Mouse (Mus musculus) v-Abl transformed pro-B cells (cell line): ENCODE data around the gene Gm21987.

ENCODE experiments used
- in situ Hi-C, 2 experiments: fragments of 400-800 bp; cut with MboI; formaldehyde crosslinking; loops; one replicate each; pipeline ENCODE4 v1.15.1; 2025; ENCODE audit not compliant: unreplicated experiment in 2 of 2

Gm21987 gene

DNA sequence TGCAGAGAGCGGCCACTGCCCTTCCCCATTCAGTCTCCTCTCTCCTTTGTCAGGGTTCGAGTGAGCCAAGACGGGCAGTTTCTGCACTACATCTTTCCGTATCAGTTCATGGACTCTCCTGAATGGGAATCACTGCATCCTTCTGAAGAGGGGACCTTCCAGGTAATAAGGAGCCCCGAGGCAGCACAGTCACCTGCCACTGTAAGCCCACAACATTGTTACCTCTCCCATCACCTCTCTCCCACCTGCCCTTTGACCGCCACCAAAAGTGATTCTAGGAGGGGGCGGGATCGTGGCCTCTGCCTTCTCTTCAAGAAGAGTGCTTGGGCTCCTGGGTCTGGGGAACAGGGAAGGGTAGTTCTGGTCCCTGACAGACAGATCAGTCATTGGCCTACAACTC is 22.6 kb downstream of the Gm21987 start:
- in situ Hi-C loops = no loop called here

DNA sequence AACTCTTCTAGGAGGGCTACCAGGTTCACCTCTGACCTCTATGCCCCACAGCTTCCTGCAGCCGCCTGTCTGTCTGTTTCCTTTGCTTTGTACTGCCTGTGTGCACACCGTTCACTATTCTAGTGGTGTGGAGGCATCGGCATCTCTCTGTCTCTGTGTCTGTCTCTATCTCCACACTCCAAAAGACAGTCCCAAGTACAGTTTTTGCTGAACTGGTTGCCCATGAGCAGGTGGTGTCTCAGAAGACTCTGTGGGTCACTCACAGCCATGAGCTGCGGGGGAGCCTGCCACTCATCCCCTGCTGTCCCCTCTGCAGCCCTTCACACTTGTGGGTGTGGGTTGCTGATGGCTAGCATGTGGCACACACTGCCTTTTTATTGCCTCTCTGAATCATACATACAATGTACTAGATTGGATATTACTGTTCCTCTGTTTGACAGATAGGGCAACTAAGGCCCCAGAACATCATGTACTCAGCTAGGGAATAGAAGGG is 23.2 kb downstream of the Gm21987 start:
- in situ Hi-C loops = loop anchor here in 1 of 2 experiments (10.0 kb wide), 1 partner anchor 95 kb away; no protein-coding TSS in a partner anchor

DNA sequence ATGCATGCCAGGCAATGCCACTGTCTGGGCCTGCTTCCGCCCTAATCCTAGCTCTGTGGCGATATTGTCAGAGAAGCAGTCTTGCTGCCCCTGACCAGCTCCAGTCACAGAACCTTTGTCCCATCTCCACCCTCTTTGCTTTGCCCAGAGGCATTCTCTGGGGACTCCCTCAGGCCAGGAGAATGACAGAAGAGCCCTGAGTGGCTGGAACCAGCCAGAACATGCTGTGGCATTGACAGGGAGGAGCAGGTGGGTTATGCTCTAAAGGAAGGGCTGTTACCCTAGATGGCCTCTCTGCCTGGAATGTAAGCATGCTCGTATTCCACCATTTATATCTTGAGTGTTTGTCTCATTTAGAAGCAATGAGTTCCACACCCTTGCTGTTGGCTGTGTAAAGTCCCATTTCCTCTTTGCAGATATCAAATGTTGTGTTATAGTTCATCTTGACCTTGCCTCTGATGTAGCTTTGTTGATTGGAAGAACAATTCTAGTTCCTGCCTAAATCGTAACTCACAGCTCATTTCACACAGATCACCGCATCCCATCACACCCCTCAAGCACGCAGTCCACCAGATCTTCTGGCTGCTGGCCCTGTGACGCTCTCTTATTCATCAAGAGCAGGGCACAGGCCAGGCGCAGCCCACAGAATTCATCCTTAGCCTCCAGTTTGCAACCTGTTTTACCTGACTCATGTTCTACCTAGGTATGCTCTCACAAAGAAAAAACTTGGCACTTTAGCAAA is 24.0 kb downstream of the Gm21987 start:
- in situ Hi-C loops = loop anchor here in 1 of 2 experiments (10.0 kb wide), 1 partner anchor 94 kb away; no protein-coding TSS in a partner anchor

DNA sequence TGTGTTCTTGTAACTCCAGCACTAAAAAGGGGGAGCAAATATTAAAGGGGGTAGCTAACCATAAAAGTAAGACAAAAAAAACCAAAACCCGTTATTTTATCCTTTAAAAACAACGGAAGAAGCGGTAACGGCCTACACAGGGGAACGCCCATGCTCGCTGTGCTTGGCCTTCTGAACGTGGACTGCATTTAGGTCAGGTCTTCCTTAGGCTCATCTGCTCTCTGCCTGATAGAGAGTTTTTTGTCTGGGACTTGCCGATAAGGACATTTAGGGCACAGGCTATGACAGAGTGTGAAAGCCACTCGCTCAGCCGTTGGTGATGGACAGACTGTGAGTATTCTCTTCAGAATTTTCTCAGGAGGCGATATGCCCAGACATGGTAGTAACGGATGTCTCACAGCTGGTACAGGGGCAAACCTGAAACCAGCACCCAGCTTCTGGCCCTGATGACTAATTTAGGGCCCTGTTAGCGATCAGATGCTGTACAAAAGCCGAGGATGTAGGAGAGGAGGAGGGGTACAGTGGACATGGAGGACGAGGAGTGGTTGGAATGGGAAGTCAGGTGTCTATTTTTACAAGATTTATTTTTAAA is 25.0 kb downstream of the Gm21987 start:
- in situ Hi-C loops = loop anchor here in 1 of 2 experiments (10.0 kb wide), 1 partner anchor 93 kb away; no protein-coding TSS in a partner anchor

DNA sequence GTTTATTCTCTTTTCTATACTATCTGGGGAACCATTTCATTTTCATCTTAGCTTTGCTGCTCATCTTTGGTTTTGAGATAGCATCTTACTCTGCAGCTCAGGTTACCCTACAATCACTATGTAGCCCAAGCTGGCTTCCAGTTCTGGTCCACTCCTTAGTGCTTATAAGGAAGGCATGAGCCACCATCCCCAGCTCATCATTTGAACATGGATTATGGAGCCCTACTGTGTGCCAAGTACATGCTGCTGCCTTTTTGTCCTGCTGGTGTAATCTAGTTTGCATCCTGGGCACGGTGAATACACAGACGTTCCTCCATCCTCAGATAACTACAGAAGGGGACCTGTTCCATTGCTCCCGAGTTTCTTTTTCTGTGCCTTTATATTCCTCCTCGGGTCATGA is 26.0 kb downstream of the Gm21987 start:
- in situ Hi-C loops = loop anchor here in 1 of 2 experiments (10.0 kb wide), 1 partner anchor 92 kb away; no protein-coding TSS in a partner anchor

DNA sequence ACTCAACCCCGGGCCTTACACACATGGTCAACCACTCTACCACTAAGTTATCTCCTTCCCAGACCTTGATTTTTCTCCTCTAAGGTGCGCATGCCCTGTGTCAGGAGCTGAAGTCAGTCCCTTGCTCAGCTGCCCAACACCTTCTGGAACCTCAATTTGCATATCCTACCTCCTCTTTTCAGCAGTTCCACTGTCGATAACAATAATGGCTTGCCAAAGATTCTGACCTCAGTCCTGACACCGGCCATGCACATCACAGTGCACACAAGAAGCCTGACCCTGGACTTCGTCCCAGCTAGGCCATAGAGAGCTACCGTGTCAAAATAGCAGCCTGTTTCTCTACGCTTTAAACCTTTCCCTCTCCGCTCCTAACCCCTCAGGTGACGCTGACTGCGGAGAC is 26.6 kb downstream of the Gm21987 start:
- in situ Hi-C loops = loop anchor here in 1 of 2 experiments (10.0 kb wide), 1 partner anchor 91 kb away; no protein-coding TSS in a partner anchor

DNA sequence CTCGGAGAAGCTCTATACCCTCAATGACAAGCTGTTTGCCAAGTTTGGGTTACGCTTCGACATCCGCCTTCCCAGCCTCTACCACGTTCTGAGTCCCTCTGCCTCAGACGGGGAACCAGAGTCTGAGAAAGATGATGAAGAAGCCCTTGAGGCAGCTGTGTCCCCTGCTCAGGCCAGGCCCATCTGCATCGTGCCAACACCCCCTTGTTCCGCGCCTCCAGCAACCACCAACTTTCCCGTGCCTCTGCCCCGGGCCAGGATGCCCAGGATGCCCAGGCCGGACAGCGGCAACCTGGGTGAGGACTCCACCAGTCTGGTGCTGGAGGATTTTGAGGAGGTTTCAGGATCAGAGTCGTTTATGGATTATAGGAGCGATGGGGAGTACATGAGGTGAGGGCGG is 27.1 kb downstream of the Gm21987 start:
- in situ Hi-C loops = loop anchor here in 1 of 2 experiments (10.0 kb wide), 1 partner anchor 91 kb away; no protein-coding TSS in a partner anchor

DNA sequence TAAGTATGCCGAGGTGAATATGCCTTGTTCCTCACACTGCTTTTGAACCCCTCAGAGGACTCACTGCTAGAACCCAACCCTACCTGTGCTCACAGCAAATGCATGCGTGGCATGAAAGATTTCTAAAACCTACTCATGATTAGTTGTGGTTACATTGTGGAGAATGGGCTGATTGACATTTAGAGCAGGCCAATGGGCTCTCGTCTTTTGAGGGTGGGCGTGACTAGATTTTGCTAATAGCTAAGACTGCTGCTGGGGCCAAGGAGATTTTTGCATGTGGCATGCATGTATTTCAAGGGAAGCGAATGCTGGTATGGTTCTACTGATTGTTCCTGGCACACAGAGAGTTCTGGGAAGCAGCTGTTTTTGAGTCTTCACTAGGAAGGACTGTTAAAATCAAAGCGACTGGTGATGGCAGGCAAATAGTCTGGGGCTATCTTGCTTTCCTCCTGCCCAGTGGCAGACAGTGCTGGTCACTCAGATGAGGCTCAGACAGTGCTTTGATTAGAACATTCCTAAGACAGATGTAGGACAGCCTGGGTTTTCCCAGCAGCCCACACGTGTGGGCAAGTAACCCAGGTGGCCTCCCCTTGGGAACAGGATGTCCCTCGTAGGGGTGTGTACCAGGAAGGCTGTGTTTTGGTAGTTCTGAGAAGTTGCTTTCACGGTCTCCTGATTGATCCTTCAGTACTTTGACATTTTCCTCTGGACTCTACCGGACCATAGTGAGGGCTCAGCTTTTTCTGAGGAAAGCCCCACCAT is 27.7 kb downstream of the Gm21987 start:
- in situ Hi-C loops = loop anchor here (5.0 to 10.0 kb wide), 2 partner anchors 90 to 108 kb away; no protein-coding TSS in a partner anchor

DNA sequence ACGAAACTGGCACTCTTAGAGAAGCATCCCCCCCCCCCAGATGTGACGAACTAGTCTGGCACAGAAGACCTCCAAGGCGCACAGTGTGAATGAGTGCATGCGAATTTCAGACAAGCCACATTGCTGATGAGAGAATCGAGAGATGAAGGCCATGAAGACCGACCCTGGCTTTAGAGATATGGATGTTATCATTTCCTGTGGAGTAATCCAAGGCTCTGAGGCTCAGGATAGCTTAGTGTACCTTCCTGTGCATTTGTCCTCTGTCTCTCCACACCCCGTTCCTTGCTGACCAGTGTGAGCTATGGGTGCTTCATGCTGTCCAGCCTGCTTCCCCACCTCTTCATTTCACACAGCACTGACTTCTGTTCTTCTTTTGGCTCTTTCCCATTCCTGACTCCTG is 28.3 kb downstream of the Gm21987 start:
- in situ Hi-C loops = loop anchor here (5.0 to 10.0 kb wide), 2 partner anchors 90 to 107 kb away; no protein-coding TSS in a partner anchor

DNA sequence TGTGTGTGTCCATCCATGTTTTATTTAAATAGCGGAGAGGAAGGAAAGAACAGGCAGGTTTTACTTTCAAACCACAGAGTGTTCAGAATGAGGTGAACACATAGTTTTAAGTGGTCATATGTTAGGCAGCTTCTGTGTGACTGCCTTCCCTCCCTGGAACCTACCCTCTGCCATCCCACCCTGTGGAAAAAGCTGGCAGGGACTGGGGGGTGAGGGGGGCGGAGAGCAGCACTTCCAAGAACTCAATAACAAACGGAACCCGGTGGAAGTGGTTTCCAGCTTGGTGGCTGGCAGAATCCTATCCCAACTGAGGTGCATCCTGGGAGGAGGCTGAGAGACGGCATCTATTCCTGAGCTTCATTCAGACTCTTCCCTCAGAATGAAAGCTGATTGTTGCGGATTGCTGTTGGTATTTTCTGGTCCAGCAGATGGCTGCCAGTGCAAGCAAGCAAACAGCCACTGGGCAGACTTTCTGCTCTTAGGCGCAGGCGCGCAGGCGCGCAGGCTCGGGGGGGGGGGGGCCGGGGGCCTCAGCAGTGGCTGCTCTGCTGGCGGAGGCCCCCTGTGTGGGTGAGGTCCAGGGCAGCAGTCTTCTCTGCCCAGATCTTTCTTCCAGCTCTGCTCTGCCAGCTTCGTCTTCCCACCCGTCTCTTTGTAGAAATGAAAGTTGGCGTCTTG is 29.5 kb downstream of the Gm21987 start:
- in situ Hi-C loops = loop anchor here (5.0 to 10.0 kb wide), 2 partner anchors 88 to 106 kb away; no protein-coding TSS in a partner anchor

DNA sequence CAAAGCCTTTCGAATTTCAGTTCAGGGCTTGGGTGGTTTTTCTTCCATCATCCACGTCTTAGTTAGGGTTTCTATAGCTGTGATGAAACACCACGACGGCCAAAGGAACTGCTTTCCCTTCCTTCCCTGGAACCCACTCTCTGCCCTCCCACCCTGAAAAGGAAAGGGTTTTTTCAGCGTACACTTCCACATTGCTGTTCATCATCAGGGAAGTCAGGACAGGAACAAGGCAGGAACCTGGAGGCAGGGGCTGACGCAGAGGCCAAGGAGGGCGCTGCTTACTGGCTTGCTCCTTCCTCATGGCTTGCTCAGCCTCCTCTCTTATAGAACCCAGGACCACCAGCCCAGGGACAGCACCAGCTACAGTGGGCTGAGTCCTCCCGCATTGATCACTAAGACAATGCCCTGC is 30.0 kb downstream of the Gm21987 start:
- in situ Hi-C loops = loop anchor here (5.0 to 10.0 kb wide), 2 partner anchors 88 to 105 kb away; no protein-coding TSS in a partner anchor

DNA sequence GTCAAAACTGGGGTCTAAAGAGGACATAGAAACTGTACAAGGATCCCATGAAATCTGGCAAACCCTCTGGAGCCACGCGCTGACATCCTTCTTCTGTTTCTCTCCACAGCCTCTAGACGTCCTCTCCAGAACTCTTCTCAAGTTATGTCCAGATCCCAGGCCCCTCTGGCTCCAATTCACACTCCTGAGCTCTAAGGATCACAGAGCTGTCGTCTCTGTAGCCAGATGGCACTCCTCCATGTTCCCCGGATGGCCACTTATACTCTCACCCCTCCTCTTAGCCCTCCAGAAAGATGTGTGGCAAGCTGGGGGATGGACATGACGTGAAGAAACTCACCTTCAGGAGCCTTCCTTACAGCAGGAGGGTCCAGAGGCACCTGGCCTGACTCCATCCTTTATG is 30.7 kb downstream of the Gm21987 start:
- in situ Hi-C loops = loop anchor here (5.0 to 10.0 kb wide), 2 partner anchors 87 to 105 kb away; no protein-coding TSS in a partner anchor

DNA sequence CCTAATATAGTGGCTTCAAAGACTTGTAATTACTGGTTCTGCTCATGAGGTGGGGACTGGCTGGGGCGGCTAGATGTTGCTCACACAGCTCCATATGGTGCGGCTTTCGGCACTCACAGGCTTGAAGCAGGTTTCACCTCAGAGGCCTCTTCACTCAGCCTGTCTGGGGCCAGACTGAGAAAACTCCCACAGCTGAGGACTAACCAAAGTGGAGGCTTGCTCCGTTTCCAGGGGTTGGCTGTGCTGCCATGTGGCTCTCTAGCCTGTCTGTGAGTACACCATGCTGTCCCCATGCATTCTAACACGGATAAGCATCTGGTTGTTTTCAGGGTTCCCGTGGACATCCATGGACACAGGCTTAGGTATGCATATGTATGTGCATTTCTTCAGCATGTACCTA is 31.8 kb downstream of the Gm21987 start:
- in situ Hi-C loops = loop anchor here (5.0 to 10.0 kb wide), 2 partner anchors 86 to 104 kb away; no protein-coding TSS in a partner anchor

DNA sequence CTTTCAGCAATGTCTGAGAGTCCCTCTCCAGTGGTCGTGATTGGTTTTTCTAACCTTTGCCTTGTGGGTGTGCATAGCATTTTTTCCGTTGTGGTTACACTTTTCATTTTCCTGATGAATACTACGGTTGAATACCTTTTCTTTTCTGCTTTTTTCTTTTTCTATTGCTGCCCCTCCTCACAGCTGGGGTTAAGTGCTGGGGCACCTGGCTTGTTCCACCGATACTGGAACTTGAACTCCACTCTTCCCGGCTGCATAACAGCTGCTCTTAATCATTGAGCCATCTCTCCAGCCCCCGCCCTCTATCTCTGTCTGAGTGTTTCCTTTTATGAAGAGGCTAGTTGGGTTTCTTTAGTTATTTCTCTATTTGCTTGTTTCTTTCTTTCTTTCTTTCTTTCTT is 32.2 kb downstream of the Gm21987 start:
- in situ Hi-C loops = loop anchor here (5.0 to 10.0 kb wide), 2 partner anchors 86 to 103 kb away; no protein-coding TSS in a partner anchor

DNA sequence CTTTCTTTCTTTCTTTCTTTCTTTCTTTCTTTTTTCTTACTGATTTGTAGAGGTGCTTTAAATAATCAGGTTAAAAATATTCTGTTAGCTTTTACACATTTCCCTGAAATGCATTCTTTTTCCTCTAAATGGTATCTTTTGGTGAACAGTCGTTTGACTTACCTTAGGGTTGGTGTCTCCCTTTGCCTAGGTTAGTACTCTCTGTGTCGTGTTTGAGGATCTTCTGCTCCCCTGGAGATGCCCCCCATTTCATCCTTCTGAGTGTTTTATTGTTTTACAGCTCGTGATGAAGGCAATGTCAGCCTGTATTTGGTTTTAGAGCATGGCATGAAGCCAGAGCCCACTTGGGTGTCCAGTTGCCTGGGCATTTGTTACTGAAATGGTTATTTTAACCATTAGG is 32.7 kb downstream of the Gm21987 start:
- in situ Hi-C loops = loop anchor here (5.0 to 10.0 kb wide), 2 partner anchors 85 to 103 kb away; no protein-coding TSS in a partner anchor

DNA sequence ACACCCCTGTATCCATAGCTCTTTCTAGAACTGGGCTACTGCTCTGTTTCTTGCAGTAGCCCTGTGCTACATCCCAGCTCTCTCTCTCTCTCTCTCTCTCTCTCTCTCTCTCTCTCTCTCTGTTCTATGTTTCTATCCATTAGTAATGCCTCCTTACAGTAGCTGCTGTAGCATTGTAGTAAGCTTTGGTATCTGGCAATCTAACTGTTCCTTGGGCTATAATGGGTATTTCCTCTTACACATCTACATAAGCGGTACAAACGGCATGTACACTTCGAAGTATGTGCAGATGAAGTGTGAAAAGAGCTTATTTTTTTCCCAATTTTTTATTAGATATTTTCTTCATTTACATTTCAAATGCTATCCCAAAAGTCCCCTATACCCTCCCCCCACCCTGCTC is 33.1 kb downstream of the Gm21987 start:
- in situ Hi-C loops = loop anchor here (5.0 to 10.0 kb wide), 2 partner anchors 85 to 102 kb away; no protein-coding TSS in a partner anchor

DNA sequence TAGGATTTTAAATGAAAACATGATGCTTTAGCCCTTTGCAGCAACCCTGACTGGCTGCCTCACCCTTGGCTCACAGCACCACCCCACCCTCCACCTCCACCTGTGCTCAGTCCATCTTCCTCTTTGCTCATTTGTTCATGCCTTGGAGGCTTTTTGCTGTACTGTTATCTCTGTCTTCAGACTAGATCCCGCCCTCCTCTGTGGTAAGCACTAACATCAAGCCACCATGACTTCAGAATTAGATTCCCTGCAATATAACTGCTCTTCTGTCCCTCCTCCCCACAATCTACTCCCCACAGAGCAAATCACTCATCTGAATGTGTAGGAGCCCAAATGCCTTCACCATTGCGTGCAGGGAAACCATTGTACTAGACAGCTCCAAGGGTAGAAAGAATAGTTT is 36.8 kb downstream of the Gm21987 start:
- in situ Hi-C loops = no loop called here

DNA sequence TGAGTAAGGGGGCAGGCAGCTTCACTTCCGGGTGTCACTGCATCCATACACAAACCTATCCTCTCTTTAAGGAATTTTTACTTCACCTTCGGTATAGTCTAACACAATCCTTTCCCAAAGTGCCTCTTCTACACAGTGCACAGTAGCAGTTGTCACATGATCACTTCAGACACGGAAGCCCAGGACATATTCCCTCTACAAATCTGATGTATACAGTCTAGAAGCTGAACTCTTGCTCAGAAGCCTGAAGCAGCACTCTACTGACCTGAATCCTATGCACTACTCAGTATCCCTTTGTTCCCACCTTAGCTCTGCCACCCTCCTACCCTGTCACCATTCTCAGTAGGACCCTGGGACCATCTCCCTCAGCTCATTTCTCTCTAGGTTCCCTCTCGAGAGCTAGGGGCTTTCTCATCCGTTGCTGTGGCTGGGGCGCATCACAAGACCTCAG is 38.4 kb downstream of the Gm21987 start:
- in situ Hi-C loops = no loop called here

DNA sequence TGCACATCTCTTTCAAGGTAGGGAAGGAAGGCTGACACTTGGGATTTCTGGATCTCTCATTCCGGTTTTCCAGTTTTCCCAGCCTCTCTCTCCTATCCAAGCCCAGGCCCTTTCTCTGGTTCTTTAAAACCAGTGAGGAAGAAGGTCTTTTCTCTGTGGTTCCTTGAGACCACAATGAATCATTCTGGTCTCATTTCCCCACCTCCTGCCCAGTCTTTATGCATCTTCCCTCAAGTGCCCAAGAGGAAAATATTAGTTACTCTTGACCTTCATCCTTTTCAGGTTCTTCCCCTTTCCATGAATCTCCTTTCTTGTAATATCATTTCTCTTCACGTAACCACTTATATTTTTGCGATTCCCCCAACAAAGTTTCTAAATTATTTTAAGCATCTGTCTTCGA is 38.9 kb downstream of the Gm21987 start:
- in situ Hi-C loops = no loop called here

DNA sequence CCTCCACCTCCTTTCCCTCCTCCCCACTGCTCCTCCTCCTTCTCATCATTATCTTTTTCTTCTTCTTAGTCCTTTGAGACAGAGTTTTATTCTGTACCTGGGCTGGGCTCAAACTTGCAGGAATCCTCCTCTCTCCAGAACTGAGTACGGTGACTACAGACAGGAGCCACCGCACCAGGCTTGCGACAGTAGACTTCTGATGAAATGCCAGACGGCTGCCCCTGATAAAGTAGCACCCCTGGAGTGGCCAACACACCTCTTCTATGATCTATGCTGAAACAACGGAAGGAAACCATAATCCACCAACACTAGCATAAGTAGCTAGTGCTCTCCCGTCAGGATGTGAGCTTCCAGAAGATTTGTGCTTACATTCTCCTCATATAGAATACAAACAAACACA is 40.5 kb downstream of the Gm21987 start:
- in situ Hi-C loops = no loop called here
